Mouse (Mus musculus) spleen, postnatal 0 days (tissue): ENCODE data around the gene Ttc14. TPM values are rescaled to one million over a fixed set of nuclear protein-coding genes. Genes with fewer than 3 reads are reported as not detected.

Experiments
- polyA plus RNA-seq: library from polyadenylated mRNA; unstranded; fragments of >200 nt; fragmentation: Nextera tagmentation; extraction: Ambion mirVana; gene quantifications from 2 replicates; pipeline ENCODE4 v1.2.1, GENCODE M21; 2015

The Ttc14 gene
- 47.9 and 49.4 TPM in 2 replicates for polyA plus RNA-seq

DNA sequence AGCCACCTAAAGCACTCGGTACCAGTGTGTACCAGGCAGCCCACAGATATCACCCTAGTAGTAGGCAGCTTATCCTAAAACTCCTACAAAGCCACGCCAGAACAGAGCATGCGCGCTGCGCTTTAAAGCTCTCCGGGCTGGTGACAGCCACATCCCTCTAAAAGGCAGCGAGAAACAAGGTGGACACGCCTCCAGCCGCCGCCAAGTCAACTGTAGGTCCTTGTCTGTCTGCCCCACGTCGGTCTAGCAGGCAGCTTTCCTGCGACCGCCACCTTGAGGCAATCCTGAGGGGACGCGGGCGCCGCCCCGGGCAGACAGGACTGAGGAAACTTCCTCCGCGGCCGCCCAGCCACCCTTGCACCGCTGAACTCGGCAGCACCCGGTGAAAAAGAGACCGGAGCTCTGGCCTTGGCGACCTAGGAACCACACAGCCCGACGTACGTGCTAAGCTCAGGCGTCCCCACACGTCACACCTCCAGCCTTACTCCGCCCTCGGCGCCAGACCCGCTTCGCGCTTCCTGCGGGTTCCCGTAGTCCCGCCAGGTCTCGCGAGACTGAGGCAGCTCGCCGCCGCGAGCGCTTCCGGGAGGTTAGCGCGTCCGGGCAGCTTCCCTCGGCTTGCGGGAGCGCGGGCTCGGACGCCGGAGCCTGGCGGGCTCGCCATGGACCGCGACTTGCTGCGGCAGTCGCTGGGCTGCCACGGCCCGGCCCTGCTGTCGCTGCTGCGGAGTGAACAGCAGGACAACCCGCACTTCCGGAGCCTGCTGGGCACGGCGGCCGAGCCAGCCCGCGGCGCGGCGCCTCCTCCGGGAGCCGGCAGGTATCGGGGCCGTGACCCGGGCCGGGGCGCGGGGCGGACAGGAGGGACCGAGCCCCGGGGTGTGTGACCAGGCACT lies at the start of gene Ttc14:
Gene Ttc14, plus strand, starts transcription at position 216 of the 896 bp plus-strand sequence.

GRCm38 (mm10) chr3:33843801-33844632 lies 44.4 kb downstream of the Ttc14 start, which contains the start of gene Ccdc39:
TSS of gene Ccdc39 (minus strand) at chr3:33844310.

Other genes starting within 250 kb of the Ttc14 start
- 0.26 and 0.50 TPM in 2 replicates for gene Ccdc39, start 44.5 kb downstream of the Ttc14 start, polyA plus RNA-seq
- gene Fxr1, start 220.1 kb downstream of the Ttc14 start, polyA plus RNA-seq: 31.7 and 32.5 TPM in 2 replicates